Mouse (Mus musculus) intestine, embryonic 14.5 days (tissue): ENCODE data around the gene Tac1. TPM values are rescaled to one million over a fixed set of nuclear protein-coding genes. Genes with fewer than 3 reads are reported as not detected.
"Not testable (repeated sequence)": the region's sequence is repeated elsewhere in the genome, so short reads cannot be mapped to it uniquely, and the experiment has no call there.

ENCODE experiments used
- ATAC-seq: fragments of 200-750 bp; cut with Nextera tagmentation; replicated peaks from 2 replicates; pipeline ENCODE4 v1.8.0; 2017; ENCODE audit warnings: low read depth, moderate number of reproducible peaks, moderate TSS enrichment, moderate library complexity; ENCODE audit not compliant: low FRiP score, low TSS enrichment
- DNase-seq: peaks from one replicate; pipeline ENCODE4 v3.0.0-alpha.2; 2018; ENCODE audit warnings: low spot score
- H3K27ac ChIP-seq: fragments of 300-500 bp; sonication (generic); 2 replicates; pipeline ENCODE4 v1.5.1; 2014; ENCODE audit warnings: low read depth, mild to moderate bottlenecking, control low read depth
- H3K27me3 ChIP-seq: fragments of 300-500 bp; sonication (generic); replicated peaks from 2 replicates; pipeline ENCODE4 v1.6.1; 2014; ENCODE audit warnings: low read length, control low read depth; ENCODE audit not compliant: control insufficient read depth, insufficient read depth
- H3K36me3 ChIP-seq: fragments of 300-500 bp; sonication (generic); 2 replicates; pipeline ENCODE4 v1.6.1; 2014; ENCODE audit warnings: low read length, control low read depth; ENCODE audit not compliant: control insufficient read depth, insufficient read depth
- H3K4me1 ChIP-seq: fragments of 300-500 bp; sonication (generic); replicated peaks from 2 replicates; pipeline ENCODE4 v1.6.1; 2014; ENCODE audit warnings: low read length, control low read depth, mixed read lengths; ENCODE audit not compliant: control insufficient read depth, insufficient read depth
- H3K4me2 ChIP-seq: fragments of 300-500 bp; sonication (generic); 2 replicates; pipeline ENCODE4 v1.6.1; 2014; ENCODE audit warnings: low read length
- H3K4me3 ChIP-seq: fragments of 300-500 bp; sonication (generic); 2 replicates; pipeline ENCODE4 v1.5.1; 2014; ENCODE audit warnings: low read depth, low read length, control low read depth, mixed read lengths
- H3K9ac ChIP-seq: fragments of 300-500 bp; sonication (generic); 2 replicates; pipeline ENCODE4 v1.6.1; 2014; ENCODE audit warnings: mild to moderate bottlenecking, low read length
- H3K9me3 ChIP-seq: fragments of 300-500 bp; sonication (generic); 2 replicates; pipeline ENCODE4 v1.6.1; 2016; ENCODE audit warnings: low read length, control low read depth; ENCODE audit not compliant: control insufficient read depth
- WGBS: fragments of 180-500 bp; shearing (Covaris S2); extraction: QIAGEN DNeasy Blood & Tissue Kit; methylation state at CpG from one replicate; pipeline ENCODE4 v1.1.7; 2014; 5-methylcytosine and 5-hydroxymethylcytosine counted together
- polyA plus RNA-seq: library from polyadenylated mRNA; unstranded; fragments of >200 nt; fragmentation: Nextera tagmentation; extraction: Ambion mirVana; gene quantifications from 2 replicates; pipeline ENCODE4 v1.2.1, GENCODE M21; 2014

The Tac1 gene
- polyA plus RNA-seq, 1 experiment from 2014 or later, result 0.81 TPM

DNA sequence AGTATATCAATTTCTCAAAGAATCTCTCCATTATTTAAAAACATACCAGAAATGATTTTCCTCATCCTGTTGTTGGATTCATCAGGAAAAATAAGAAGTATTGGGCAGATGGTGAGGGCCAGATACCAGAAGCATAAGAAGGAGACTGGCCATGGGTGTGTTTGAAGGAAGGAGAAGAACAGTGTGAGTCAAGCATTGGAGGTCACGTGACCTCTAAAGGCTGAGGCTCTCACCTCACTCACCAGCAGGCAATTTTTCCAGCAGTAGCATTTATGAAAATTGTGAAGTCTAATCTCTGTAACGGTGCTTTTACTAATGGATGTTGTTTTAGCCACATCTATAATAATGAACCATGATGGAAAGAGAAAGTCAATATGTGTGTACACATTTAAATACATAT is 39.8 kb downstream of the Tac1 start:
- H3K27me3 ChIP-seq, result no peaks in the 10 kb centered on the region
- H3K36me3 ChIP-seq, result no peaks in the 10 kb centered on the region
- ATAC-seq (no peak), DNase-seq (no peak)
- no peak overlapping the region for H3K9ac ChIP-seq
- H3K4me1 ChIP-seq, result no peaks in the 10 kb centered on the region
- WGBS, result 86% methylated on average over 2 of the region's 2 CpGs
- H3K27ac ChIP-seq, result no peak overlapping the region
- no peak overlapping the region for H3K4me3 ChIP-seq
- H3K4me2 ChIP-seq, result no peak overlapping the region
- H3K9me3 ChIP-seq, result no peaks in the 10 kb centered on the region

DNA sequence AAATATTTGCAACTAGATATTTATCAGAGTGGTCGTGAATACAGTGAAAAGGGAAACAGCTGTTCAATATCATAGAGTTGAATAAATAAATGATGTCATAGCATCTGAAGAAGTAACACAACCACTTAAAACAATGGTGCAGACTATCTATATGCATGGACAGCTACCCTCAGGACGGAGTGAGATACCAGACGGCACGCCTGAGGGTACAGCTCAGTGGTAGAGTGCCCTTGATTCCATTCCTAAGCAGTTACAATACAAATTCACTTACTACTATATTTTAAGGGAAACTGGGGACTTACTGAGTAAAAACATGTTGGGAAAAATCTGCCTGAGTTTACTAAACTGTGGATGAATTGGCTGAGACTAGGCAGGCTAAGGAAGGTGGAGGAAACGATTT is 43.7 kb downstream of the Tac1 start:
- H3K4me2 ChIP-seq, result no peak overlapping the region
- WGBS, result 68% methylated on average over 5 of the region's 5 CpGs
- H3K9ac ChIP-seq, result no peak overlapping the region
- no peaks in the 10 kb centered on the region for H3K4me1 ChIP-seq
- no peaks in the 10 kb centered on the region for H3K9me3 ChIP-seq
- DNase-seq (no peak), ATAC-seq (no peak)
- H3K36me3 ChIP-seq, result no peaks in the 10 kb centered on the region
- no peak overlapping the region for H3K27ac ChIP-seq
- no peak overlapping the region for H3K4me3 ChIP-seq
- H3K27me3 ChIP-seq, result no peaks in the 10 kb centered on the region

DNA sequence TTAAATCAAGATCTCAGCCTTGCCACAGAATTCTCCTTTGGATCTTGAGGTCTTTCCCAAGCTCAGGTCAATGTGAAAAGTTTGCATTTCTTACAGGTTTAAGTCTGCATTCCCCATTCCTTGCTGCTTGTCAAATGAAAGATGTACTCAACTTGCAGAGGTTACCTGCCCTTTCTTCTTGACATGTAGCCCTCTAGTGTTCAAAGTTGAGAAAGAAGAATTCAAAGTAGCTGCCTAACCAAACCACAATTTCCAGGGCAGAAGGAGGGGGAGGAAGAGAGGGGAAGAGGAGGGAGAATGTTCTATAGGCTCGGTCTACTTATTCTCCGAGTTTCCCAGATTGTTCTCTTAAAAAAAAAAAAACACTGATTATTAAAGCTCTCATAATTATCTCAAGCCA is 45.5 kb downstream of the Tac1 start:
- H3K36me3 ChIP-seq, result no peaks in the 10 kb centered on the region
- H3K27ac ChIP-seq, result no peak overlapping the region
- H3K9me3 ChIP-seq, result no peaks in the 10 kb centered on the region
- ATAC-seq, result no peak
- no peak overlapping the region for H3K4me3 ChIP-seq
- no peaks in the 10 kb centered on the region for H3K4me1 ChIP-seq
- no peak for DNase-seq
- 68% methylated on average over 2 of the region's 2 CpGs for WGBS
- H3K4me2 ChIP-seq, result no peak overlapping the region
- H3K9ac ChIP-seq, result no peak overlapping the region
- no peaks in the 10 kb centered on the region for H3K27me3 ChIP-seq

DNA sequence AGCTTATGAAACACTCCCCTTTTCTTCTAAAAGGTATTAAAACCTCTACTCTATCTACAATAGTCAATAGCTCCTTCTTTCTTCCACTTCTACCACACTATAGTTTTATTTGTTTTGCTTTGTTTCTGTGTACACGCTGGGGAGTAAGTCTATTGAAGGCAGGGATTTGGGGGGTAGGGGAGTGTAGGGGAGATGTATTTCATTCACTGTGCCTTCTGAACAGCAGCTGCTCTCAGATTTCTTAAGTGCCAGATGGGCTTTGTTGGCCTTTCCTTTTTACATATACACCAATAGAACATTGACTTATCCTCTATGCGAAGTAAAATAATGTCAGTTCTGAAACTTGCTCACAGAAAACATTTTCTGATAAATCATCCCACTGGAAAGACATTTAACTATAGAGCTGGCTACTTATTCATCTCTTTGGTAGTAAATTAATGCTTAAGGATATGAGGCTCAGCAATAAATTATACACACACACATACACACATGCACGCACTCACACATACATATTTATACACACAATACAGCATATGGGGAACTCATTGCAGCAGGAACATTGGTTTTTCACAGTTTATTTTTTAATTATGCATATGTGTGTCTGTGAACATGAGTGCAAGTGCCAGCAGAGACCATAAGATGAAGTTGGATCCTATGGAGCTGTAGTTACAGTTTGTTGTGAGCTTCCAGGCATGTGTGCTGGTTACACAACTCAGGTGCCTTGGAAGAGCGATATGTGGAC is 46.8 kb downstream of the Tac1 start:
- WGBS, result 82% methylated on average over 4 of the region's 4 CpGs
- no peaks in the 10 kb centered on the region for H3K27me3 ChIP-seq
- H3K27ac ChIP-seq, result no peak overlapping the region
- H3K36me3 ChIP-seq, result no peaks in the 10 kb centered on the region
- H3K4me2 ChIP-seq, result no peak overlapping the region
- H3K4me3 ChIP-seq, result no peak overlapping the region
- H3K9ac ChIP-seq, result no peak overlapping the region
- DNase-seq, result no peak
- ATAC-seq, result no peak
- H3K4me1 ChIP-seq, result no peaks in the 10 kb centered on the region
- H3K9me3 ChIP-seq, result no peaks in the 10 kb centered on the region

DNA sequence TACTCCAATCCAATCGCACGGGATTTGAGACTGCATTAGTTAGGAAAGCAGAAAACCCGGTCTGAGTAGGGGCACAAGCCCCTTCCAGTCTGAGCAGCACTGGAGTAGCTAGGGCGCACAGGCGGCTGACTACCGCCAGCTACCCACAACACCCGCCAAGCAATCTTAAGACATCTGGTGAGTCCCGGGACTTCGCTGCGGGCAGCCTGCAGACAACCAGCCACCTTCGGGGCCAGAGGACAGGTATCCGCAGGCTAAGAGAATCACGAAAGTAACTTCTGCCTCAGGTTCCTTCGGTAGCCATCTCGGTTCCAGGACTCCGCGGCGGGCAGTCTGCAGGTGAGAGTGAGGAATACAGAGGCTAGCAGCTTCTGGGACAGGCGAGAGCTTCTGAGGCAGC is 59.0 kb downstream of the Tac1 start:
- H3K36me3 ChIP-seq, H3K9ac ChIP-seq, H3K27me3 ChIP-seq, ATAC-seq, H3K4me3 ChIP-seq, H3K4me2 ChIP-seq, DNase-seq, H3K27ac ChIP-seq, H3K9me3 ChIP-seq, H3K4me1 ChIP-seq: not testable (repeated sequence)
- WGBS, result 90% methylated on average over 19 of the region's 19 CpGs

Other genes with a start within 250 kb of the Tac1 start
- 70.8 and 89.0 TPM in 2 replicates for gene Asns, start 138.4 kb downstream of the Tac1 start, polyA plus RNA-seq